Mouse (Mus musculus) right cerebral cortex, postnatal 10 days (tissue): ENCODE results near the gene Tfdp2.

ENCODE experiments used
- DNase-seq, 2 experiments: peaks; one replicate each; pipeline ENCODE4 v3.0.0; 2021; ENCODE audit warnings: low spot score in 2 of 2

The Tfdp2 gene

DNA sequence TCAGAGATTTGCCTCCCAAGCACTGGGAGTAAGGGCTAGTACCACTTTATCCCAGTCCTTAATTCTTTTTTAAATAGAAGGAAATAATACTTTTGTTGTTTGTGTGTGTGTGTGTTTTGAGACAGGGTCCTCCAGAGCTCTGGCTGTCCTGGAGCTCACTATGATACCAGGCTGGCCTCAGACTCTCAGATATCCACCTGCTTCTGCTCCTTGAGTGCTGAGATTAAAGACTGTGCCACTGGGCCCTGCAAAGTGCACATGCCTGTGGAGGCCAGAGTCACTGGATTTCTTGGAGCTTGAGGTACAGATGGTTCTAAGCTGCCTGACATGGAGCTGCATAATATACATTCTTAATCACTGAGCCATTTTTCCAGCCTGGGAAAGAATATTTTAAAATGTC is 32.2 kb downstream of the Tfdp2 start:
- DNase-seq = no peak

DNA sequence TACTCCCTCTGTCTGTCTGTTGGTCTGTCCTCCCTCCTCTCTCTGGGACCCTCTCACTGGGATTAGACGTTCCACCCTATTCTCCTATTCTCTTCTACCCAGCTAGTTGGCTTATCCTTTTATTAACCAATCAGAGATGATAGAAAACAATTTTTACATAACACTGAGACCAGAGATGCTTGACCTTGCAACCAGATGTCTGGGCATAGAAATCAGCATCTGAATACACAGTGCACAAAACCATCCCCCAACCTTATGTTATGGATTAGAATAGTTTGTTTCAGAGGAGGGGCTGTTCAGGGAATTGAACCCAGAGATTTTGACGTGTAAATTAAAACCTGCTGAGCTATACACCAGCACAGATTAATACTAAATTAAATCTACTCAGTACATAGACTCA is 34.2 kb downstream of the Tfdp2 start:
- DNase-seq = no peak

DNA sequence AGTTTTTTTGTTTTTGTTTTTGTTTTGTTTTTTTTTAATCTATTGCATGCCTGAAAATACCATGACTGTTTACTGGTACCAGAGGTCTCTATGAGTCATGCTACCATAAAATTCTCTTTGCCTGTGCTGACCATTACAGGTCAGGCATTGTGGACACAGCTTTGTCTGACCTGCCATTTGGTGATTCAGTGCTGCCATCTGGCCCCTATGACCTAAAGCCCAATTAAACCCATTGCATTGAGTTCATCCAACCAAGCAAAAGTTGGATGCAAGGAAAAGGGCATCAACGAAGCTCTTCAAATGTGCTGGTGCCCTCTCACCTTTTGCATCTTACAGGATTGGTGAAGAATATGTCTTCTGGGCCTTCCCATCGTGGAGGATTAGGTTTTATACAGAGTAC is 39.4 kb downstream of the Tfdp2 start:
- DNase-seq = no peak

DNA sequence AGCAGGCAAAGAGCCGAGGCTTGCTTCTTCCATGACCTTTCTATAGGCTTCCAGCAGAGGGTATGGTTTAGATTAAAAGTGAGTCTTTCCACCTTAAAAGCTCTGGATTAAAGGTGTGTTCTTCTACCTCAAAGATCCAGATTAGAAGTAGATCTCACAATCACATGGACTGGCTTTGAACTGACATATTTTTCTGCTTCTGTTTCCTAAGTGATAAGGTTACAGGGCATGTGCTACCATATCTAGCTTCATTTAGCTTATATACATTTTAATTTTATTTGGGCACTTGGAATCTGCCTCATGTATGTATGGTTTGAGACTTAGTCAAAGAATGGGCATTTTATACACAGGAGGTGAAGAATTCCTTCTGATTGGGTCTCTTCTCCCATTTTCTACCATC is 41.3 kb downstream of the Tfdp2 start:
- no peak for DNase-seq

DNA sequence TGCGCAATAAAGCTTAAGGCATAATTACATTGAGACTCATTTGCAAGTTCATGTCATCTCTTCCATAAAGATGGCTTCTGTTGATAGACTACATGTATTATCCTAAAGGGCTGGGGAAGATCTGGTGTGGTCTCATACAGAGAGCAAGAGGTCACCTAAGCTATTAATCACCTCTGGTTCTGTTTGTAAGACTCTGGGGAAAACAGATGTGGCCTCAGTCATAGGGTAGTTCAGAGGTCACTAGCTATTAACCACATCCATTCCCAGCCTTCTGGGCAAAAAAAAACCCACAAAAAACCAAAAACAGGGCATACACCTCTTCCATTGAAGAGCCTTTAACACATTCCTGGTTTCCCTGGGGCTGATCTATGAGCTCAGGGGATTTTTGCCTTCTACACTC is 42.2 kb downstream of the Tfdp2 start:
- DNase-seq = no peak

DNA sequence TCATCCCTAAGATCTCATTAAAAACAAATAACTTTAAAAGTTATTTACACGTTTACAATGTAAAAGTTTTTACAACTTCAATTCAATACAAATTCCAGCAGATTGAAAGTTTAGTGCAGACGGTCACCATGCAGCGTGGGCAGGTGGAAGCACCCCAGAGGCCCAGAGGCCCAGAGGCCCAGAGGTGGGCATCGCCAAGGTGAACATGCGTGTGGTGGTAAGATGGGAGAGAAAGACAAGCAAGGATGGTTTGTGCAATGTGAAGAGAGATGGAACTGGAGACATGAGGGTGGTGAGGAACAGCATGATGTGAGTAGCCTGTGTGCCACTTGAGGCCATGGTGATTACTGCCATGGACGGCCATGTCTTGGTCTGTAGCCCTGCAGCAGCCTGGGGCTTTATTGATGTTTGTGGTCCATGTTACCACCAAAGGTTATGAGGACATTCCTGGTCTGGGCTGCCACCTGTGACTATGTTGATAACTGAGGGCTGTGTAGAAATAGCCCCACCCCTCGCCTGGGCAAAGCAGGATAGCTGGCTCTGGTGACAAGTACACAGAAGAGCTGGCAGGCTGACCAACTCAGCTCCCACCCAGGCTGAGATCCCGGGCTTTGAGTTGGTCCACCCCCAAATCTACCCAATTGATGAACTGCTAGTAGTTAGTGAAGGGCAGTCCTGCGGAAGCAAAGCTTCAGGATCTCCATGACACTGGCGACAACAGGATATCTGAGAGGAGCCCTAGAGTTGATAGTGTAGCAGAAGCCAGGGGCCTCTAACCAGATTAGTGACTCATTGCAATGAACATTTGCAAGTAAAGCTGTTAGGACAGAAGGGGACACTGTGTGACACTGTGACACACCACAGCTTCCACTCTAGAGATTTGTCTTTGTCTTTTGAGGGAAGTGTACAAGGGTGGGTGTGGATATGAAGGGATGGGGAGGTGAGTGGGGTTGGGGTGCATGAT is 45.3 kb downstream of the Tfdp2 start:
- no peak for DNase-seq

DNA sequence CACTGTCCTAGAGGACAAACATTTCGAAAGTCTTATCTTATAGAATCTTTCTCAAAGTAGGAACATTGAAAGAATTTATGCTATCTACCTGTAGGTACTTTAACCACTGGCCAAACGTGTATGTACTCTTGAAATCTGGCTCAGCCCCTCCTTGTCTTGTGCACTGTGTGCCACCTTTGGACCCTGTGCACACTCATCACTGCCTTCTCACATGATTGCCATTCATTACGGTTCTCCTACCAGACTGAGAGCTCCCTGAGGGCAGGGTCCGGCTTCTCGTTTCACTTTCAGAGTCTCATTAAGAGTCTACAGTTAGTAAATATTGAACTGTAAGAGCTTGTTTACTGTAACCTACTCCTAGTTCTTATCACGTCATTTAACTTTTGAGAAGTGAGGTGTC is 47.8 kb downstream of the Tfdp2 start:
- DNase-seq = no peak

DNA sequence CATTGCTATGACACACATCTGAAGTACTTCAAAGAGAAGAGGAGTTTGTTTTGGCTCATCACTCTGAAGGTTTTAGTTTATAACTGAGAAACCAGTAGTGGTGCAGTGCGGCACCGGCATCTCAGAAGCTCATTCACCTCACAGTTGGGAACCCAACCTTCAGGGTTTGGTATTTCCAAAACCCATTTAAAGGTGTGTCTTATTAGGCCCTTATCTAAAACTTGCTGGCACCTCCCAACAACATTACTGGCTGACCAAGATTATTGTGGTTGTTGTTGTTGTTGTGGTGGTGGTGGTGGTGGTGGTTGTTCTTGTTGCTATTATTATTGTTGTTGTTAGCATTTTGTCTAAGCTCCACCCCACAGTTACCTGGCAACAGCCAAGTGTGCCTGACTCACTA is 58.7 kb downstream of the Tfdp2 start:
- no peak for DNase-seq

DNA sequence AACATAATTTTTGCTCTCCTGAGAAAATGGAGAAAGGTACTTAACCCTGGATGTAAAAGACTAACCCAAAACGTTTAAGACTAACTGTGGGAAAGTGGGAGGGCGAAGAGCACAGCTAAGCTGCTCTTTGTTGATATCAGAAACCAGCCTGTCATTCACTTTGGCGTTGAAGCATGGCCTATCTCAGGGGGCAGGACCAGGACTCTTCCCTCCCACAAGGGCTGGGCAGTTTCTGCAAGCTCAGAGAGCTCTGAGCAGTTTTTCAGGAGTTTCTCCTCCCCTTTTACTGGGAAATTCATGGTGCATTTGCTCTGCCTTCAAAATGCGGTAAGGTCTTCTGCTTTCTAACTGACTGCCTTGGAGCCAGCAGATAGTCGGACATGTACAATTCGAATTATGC is 62.4 kb downstream of the Tfdp2 start:
- no peak for DNase-seq

DNA sequence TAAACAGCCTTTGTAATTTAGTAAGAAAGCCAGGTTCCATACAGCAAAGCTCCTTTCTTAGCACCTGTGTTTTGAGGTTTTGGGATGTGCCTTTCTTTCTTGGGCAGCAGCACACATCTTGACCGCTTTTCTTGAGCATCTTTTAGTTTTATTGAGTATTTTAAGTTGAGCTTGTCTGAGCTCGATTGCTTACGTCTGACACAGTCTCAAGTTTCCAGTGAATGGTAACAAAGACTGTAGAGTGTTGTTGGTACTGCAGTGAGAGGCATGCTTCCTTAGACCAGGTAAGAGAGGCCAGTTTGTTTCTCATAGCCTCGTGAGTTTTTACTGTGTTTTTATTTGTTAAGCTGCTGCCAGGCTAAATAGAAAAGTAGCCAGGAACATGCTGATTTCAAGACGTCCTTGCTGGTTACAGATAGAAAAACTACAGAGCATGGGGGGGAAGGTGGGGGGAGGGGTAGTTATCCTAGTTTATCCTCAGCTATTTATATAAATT is 63.0 kb downstream of the Tfdp2 start:
- DNase-seq = peak; percentile 25 to 39

DNA sequence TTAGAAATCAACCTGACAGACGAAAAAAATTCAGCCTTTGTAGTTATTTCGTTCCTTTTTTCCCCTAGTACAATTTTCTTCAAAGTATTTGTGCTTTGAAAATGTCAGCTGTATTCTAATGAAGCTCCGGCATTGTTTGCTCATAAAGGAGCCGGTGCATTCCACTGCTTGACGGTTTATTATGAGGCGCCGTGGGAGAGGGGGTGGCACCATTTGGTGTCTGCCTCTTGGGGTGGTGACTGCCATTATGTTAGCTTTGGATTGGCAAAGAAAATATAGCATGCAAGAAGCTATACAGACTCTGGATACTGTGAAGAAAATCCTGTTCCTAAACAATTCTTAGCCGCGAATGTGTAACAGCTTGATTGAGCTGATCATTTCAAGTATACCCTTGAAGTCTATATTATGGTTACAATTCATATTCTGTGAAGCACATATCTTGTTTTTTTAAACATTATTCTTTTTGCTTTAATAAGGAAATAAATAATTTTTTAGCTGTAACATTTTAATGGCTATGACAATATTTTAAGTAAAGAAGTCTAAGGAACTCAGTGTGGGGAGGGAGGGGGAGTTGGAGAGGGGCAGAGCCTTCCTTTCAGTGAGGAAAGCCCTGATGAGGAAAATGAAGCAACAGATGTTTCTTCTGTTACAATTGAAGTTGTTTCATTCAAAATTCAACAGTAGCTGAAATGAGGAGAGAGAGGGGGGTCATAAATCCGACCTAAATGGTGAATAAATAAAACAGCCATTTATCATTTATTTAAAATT is 63.9 kb downstream of the Tfdp2 start:
- peak; percentile 40 to 50 for DNase-seq

DNA sequence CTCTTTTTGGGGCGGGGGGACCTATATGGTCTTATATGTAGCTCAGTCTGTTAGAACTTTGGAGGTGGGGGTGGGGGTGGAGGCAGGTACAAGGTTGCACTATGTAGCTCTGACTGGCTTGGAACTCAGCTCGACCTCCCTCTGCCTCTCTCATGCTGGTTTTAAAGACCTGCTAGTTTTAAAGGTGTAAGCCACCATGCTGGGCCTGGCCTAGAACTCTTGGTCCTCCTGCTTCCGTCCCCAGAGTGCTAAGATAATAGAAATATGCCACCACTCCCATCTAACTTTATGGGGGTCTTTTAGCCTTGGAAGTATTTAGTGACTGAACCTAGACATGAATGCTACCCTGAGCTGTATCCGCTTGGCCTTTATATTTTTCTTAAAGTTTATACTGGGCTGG is 65.0 kb downstream of the Tfdp2 start:
- DNase-seq = no peak

DNA sequence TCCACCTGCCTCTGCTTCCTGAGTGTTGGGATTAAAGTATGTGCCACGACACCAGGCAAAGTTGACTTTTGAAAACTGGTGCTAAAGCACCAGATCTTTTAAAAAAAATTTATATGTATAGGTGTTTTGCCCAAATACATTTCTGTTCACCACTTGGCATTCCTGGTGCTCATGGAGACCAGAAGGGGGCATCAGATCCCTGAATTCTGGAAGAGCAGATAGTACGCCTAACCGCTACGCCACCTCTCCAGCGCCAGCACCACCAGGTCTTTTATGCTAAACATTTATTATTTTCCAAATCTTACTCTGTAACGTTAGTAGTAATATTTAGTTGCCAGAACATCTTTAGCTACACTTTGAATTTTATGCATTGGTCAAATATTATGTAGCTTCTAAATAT is 65.9 kb downstream of the Tfdp2 start:
- DNase-seq = no peak

DNA sequence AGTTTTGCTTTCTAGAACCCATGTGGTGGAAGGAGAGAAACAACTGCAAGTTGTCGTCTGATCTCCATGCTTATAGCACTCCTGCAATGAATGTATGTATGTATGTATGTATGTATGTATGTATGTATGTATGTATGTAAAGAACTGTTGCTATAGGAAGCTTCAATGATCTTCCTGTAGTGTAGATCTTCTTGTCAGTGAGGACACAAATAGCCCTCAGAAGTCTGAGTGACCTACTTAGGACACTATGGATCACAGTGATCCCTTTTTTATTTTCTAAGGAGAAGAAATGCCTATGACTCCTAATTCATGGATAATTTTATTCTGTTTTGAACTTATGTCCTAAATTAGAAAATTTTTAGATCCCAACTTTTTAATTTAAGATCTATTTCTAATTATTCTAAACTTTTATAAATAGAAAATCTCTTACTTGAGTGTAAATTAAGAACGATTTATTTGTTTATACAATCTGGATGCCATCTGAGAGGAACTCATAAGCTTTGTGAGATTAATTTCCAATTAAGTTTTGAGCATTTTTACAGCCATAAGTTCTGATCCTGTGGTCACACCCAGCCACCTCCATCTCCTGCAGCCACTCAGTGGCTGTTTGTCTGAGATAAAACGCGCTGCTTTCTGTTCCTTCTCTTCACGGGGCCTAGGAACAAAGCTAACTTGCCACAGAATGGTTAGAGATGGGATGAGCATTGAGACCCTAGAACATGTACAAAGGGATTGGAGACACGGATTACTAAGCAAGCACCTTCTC is 70.9 kb downstream of the Tfdp2 start:
- no peak for DNase-seq

DNA sequence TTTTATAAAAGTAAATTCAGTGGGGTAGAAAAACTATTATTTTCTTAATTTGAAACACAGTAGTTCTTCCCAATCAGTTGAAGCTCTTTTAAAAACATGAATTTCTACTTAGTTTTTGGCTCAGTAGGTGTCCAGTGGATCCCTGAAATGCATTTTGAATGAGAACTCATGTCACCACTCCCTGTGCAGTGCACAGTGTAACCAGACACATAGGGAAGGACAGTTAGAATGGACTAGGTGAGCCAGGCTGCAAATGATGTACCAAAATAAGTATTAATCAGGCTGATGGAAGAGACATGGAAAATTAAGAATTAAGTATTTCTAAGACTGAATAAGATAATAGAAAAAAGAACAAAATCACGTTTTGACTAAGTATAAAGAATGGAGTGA is 71.5 kb downstream of the Tfdp2 start:
- no peak for DNase-seq

DNA sequence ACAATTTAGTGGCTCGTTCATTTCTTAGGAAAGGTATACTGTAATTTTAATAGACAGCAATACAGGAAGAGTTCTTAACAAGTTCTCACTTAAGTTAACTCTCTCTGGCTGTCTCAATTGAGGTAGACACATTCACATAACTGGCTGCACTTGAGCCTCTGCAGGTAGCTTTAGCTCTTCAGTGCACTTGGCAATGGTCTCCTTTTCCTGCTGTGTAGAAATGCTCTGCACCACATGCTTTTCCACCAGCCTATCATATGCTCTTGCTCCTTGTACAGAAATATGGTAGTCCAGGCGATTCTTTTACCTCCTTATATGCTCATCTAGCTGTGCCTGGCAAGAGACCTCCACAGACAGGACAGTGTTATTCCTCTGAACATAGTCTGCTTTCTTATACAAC is 73.7 kb downstream of the Tfdp2 start:
- no peak for DNase-seq

DNA sequence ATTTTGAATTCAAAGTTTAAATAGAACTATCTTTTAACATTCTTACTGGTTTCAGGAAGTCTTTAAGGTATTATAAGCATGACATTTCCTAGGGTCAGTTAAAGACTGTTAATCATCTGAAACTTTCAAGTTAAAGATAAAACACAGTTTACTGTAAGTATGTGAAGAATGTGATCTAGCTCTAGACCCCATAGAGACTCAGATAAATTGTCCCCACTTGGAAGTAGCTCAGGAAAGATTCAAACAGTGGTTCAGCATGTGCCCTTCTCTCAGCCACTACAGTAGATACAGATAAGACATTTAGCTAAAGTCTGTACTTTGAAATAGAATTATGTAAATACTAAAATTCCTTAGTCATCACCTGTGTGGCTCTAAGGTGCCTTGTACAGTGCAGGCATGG is 79.5 kb downstream of the Tfdp2 start:
- DNase-seq = no peak

DNA sequence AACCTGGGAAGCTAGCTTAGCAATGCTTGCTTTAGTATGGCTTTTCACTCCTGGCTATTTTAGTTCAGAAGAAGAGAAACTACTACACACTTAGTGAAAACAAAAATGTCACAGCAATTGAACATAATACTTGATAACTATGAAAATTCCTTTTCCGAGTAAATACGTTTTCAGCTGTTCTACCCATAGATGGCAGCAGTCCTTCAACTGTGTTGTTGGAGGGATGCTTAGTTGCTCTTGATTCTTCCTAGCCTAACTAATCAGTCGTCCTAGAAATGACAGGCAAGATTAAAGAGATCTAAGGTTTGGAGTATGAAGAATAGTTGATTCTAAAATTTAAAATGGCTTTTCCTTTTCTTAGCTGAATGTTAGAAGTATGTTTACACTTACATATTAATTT is 85.4 kb downstream of the Tfdp2 start:
- no peak for DNase-seq

DNA sequence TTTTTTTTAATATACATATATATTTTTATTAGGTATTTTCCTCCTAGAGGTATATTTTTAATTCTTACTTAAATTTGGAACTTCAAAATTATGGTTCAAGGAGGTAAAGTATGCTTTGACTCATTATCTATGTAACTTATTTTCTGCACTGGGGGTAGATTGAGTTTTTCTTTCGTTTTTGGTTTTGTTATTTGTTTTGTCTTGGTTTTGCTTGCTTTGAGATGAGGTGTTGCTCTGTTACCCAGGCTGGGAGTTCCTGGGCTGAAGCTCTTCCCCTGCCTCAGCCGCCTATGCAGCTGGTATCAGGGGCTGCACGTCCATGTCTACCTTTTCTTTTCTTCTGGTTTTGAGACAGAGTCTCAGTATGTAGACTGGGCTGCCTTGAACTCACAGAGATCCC is 86.0 kb downstream of the Tfdp2 start:
- no peak for DNase-seq

DNA sequence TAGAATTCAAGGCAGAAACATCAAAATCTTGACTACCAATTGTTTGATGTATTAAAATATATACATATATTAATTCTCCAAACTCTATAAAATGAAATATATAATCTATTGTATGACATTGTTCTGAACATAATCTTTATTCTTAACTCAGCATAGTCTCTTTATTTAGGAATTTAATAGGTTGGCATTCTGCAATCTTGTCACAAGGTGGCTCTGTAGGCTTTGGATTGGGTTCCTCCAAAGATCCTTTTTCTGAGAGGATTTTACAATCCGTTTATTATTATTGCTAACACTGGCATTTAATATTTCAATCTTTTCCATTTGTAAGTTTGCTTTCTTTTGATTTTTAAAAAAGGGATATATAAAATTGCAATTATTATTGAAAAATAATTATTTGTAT is 88.8 kb downstream of the Tfdp2 start:
- DNase-seq = no peak

DNA sequence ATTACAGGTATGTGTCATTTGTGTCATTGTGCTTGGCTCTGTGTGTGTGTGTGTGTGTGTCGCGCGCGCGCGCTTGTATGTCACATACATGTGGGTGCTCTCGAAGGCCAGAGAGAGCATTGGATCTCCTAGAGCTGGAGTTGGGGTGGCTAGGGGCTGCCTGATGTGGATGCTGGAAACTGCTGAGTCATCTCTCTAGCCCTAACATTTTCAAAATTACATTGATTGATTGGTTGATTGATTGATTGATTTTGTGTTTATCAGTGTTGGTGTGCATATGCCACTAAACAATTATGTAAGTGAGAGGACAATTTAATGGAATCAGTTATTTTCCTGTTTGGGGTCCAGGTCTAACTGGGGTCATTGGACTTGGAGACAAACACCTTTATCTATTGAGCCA is 96.1 kb downstream of the Tfdp2 start:
- DNase-seq = no peak

DNA sequence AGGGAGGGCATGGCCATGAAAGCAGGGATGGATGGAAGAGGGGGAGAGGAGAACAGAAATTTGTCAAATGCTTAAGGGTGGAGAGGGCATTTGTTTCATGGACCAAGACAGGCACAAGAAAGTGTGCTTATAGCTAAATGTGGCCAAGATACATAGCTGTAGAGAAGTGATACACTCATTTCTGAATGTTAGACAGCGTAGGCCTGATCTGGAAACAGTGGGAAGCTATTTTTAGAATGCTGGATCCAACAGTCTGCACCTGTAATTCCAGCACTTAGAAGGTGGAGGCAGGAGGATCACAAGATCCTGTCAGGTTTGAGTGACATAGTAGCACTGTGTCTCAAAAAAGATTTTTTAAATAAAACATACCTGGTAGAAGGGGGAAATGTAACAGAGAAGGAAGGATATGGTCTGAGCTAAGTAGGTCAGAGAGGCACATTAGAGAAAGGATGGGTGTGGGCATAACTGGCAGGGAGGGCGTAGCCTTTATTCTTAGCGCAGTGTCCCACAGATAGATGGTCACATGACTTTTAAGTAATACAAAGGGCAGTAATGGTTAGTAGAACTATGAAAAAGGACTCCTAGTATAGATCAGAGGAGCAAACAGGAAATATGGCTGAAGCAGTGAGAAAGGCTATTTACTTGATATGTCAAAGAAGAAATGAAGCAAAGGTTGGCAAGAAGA is 103.4 kb downstream of the Tfdp2 start:
- no peak for DNase-seq
